Mouse (Mus musculus): ENCODE measurements at regions not wholly inside any gene's neighbourhood (a gene's known extent, or its start where the extent isn't known, plus 50 kb on each side); places are given as distances from the start of the nearest gene placed in this dataset.

DNA sequence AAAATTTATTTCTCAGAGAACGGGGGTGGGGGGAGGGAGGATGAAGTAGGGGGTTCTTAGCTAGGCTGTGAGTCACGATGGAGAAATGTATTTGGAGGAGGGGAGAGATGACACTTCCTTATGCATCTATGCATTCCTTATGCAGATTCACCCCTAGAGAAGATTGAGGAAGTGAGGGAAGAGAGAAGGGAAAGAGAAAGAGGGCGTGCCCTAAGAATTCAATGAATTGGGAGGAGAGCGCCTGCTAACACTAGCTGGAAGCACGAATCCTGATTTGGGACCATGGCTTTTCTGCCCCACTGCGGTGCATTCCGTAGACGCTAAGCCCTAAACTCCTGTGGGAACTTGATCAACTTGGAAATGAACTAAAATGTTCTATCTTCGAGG, 56.1 kb downstream of the Foxi3 start:
- TF ChIP-seq EP300 (optimal IDR thresholded peaks at IDR 0.05) (no peak), CTCF (IDR thresholded peaks at IDR 0.05; ENCODE audit: low read depth) (no peak)
- peak overlapping the region; percentile 43 for H3K4me3 ChIP-seq (ENCODE audit: low read depth, low read length)
- H3K9me3 ChIP-seq (ENCODE audit: control insufficient read depth, low read length), result no peaks in the 10 kb centered on the region
- peak overlapping the region; percentile 84 for H3K4me2 ChIP-seq (replicated peaks; ENCODE audit: low read depth)
- H3K4me1 ChIP-seq (replicated peaks; ENCODE audit: control insufficient read depth, insufficient read depth), result no peaks in the 10 kb centered on the region; the same call in 1 of the 2 replicates
- no peak overlapping the region for H3K27ac ChIP-seq (replicated peaks)
- peak overlapping the region; percentile 48 for H3K9ac ChIP-seq (ENCODE audit: low read length)
- WGBS, result 13% methylated on average over 9 of the region's 9 CpGs
- H3K36me3 ChIP-seq (ENCODE audit: control insufficient read depth, insufficient read depth, low read length), result no peaks in the 10 kb centered on the region
- DNase-seq (ENCODE audit: low spot score), result no peak
- peak; percentile 10; the same call in 1 of the 2 replicates for ATAC-seq (ENCODE audit: low FRiP score, low TSS enrichment)
- no peaks in the 10 kb centered on the region for H3K27me3 ChIP-seq (ENCODE audit: control insufficient read depth, insufficient read depth, low read length)

DNA sequence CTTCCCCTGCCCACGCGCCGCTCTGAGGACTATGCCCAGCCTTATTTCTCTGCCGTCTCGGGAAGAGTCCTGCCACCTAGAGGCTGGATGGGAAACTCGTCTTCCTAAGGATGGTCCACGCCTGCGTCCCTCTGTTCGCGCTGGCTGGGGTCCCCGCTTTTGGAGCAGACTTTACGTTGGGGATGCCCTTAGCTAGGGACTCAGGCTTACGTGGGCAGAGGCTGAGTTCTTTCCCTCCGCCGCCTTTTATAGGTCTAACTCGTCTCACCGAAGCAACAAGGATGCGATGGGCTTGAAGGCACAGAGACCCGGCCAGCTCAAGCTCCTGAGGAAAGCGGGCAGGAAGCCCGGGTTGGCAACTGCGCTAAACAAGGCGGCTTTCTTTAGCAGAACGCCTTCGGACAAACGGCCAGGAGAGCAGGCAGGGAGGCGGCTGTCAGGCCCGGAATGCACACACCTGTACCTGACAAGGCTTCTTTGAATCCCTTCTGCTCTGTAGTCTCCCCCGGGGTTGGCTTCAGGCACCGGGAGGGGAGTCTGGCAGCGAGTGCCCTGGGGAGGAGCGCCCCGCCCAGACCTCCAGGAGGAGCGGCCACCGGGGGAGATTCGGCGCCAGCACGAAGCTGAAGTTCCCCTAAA, 56.6 kb downstream of the Foxi3 start:
- Histone ChIP-seq H3K9me3 (ENCODE audit: control insufficient read depth, low read length) (no peaks in the 10 kb centered on the region), H3K36me3 (ENCODE audit: control insufficient read depth, insufficient read depth, low read length) (no peaks in the 10 kb centered on the region), H3K4me1 (replicated peaks; ENCODE audit: control insufficient read depth, insufficient read depth) (no peaks in the 10 kb centered on the region; the same call in 1 of the 2 replicates), H3K4me3 (ENCODE audit: low read depth, low read length) (peak overlapping the region; percentile 43), H3K27ac (replicated peaks) (no peak overlapping the region), H3K4me2 (replicated peaks; ENCODE audit: low read depth) (peak overlapping the region; percentile 84), H3K27me3 (ENCODE audit: control insufficient read depth, insufficient read depth, low read length) (no peaks in the 10 kb centered on the region), H3K9ac (ENCODE audit: low read length) (peak overlapping the region; percentile 48)
- DNase-seq (ENCODE audit: low spot score) (peak; percentile 54), ATAC-seq (ENCODE audit: low FRiP score, low TSS enrichment) (peak; percentile 69)
- TF ChIP-seq CTCF (IDR thresholded peaks at IDR 0.05; ENCODE audit: low read depth), result peak; percentile 86
- TF ChIP-seq EP300 (optimal IDR thresholded peaks at IDR 0.05), result no peak
- WGBS, result under 1% methylated on average over 37 of the region's 38 CpGs

DNA sequence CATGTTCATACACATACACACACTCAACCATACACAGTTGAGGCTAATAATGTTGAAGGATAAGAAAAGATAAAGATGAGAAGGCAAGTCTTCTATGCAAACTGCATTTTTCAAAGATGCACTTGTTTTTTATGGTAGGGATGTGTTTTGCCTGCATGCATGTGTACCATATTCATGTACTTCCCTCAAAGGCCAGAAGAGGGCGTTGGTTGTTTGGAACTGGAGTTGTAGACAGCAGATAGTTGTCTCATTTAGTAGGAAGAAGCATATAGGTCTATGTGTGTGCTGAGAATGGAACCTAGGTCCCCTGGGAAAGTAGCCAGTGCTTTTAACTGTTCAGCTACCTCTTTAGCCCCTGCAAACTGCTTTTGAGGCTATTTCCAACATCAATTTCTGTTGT, 60.1 kb downstream of the Foxi3 start:
- Histone ChIP-seq H3K4me1 (replicated peaks; ENCODE audit: control insufficient read depth, insufficient read depth) (no peaks in the 10 kb centered on the region; the same call in 1 of the 2 replicates), H3K4me3 (ENCODE audit: low read depth, low read length) (no peak overlapping the region), H3K36me3 (ENCODE audit: control insufficient read depth, insufficient read depth, low read length) (no peaks in the 10 kb centered on the region), H3K27me3 (ENCODE audit: control insufficient read depth, insufficient read depth, low read length) (no peaks in the 10 kb centered on the region), H3K9ac (ENCODE audit: low read length) (no peak overlapping the region), H3K27ac (replicated peaks) (no peak overlapping the region), H3K9me3 (ENCODE audit: control insufficient read depth, low read length) (no peaks in the 10 kb centered on the region), H3K4me2 (replicated peaks; ENCODE audit: low read depth) (no peak overlapping the region)
- ATAC-seq (ENCODE audit: low FRiP score, low TSS enrichment), result no peak
- DNase-seq (ENCODE audit: low spot score), result no peak
- WGBS, result 6% methylated on average over 1 of the region's 1 CpGs
- TF ChIP-seq CTCF (IDR thresholded peaks at IDR 0.05; ENCODE audit: low read depth) (peak; percentile 28), EP300 (optimal IDR thresholded peaks at IDR 0.05) (no peak)

- no peak for ATAC-seq (ENCODE audit: low FRiP score, low TSS enrichment)
- 28% methylated on average over 9 of the region's 9 CpGs for WGBS
- DNase-seq (ENCODE audit: low spot score), result no peak
These were observed 65.0 kb downstream of the Foxi3 start for GRCm38 (mm10) chr6:71021353-71021752.

DNA sequence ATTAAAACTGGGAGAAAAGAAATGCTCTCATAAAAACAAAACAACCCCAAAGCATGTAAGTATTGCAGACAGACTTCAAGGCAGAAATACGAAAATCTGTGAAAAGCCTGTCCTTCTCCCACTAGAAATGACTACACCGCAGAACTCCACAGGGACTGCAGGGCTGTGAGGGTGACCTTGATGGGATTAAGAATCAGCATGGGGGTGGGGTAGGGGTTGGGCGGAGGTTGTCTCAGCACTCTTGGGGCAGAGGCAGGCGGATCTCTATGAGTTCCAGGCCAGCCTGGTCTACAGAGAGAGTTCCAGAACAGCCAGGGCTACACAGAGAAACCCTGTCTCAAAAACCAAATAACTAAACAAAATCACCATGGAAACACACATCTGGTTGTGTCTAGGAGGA, 69.1 kb downstream of the Foxi3 start:
- Histone ChIP-seq H3K9ac (ENCODE audit: low read length) (no peak overlapping the region), H3K4me1 (replicated peaks; ENCODE audit: control insufficient read depth, insufficient read depth) (no peaks in the 10 kb centered on the region), H3K4me2 (replicated peaks; ENCODE audit: low read depth) (no peak overlapping the region), H3K27ac (replicated peaks) (no peak overlapping the region), H3K4me3 (ENCODE audit: low read depth, low read length) (no peak overlapping the region), H3K27me3 (ENCODE audit: control insufficient read depth, insufficient read depth, low read length) (no peaks in the 10 kb centered on the region), H3K9me3 (ENCODE audit: control insufficient read depth, low read length) (no peaks in the 10 kb centered on the region), H3K36me3 (ENCODE audit: control insufficient read depth, insufficient read depth, low read length) (no peaks in the 10 kb centered on the region)
- DNase-seq (ENCODE audit: low spot score) (no peak), ATAC-seq (ENCODE audit: low FRiP score, low TSS enrichment) (no peak)
- no peak for TF ChIP-seq CTCF (IDR thresholded peaks at IDR 0.05; ENCODE audit: low read depth)
- TF ChIP-seq EP300 (optimal IDR thresholded peaks at IDR 0.05), result no peak
- 73% methylated on average over 4 of the region's 4 CpGs for WGBS

More at GRCm38 (mm10) chr6:71021353-71021752, 65.0 kb downstream of the Foxi3 start:
- Histone ChIP-seq H3K4me1 (replicated peaks; ENCODE audit: control insufficient read depth, insufficient read depth) (no peaks in the 10 kb centered on the region), H3K27me3 (ENCODE audit: control insufficient read depth, insufficient read depth, low read length) (no peaks in the 10 kb centered on the region), H3K9me3 (ENCODE audit: control insufficient read depth, low read length) (no peaks in the 10 kb centered on the region), H3K27ac (replicated peaks) (no peak overlapping the region), H3K36me3 (ENCODE audit: control insufficient read depth, insufficient read depth, low read length) (no peaks in the 10 kb centered on the region), H3K9ac (ENCODE audit: low read length) (no peak overlapping the region), H3K4me3 (ENCODE audit: low read depth, low read length) (no peak overlapping the region), H3K4me2 (replicated peaks; ENCODE audit: low read depth) (no peak overlapping the region)
- TF ChIP-seq CTCF (IDR thresholded peaks at IDR 0.05; ENCODE audit: low read depth) (no peak), EP300 (optimal IDR thresholded peaks at IDR 0.05) (no peak)

GRCm38 (mm10) chr6:71029663-71030062, 73.3 kb downstream of the Foxi3 start:
- Histone ChIP-seq H3K4me2 (replicated peaks; ENCODE audit: low read depth) (no peak overlapping the region), H3K27me3 (ENCODE audit: control insufficient read depth, insufficient read depth, low read length) (no peaks in the 10 kb centered on the region), H3K36me3 (ENCODE audit: control insufficient read depth, insufficient read depth, low read length) (no peaks in the 10 kb centered on the region), H3K4me1 (replicated peaks; ENCODE audit: control insufficient read depth, insufficient read depth) (no peaks in the 10 kb centered on the region), H3K9ac (ENCODE audit: low read length) (no peak overlapping the region), H3K27ac (replicated peaks) (no peak overlapping the region), H3K4me3 (ENCODE audit: low read depth, low read length) (no peak overlapping the region), H3K9me3 (ENCODE audit: control insufficient read depth, low read length) (no peaks in the 10 kb centered on the region)
- TF ChIP-seq CTCF (IDR thresholded peaks at IDR 0.05; ENCODE audit: low read depth) (no peak), EP300 (optimal IDR thresholded peaks at IDR 0.05) (no peak)
- ATAC-seq (ENCODE audit: low FRiP score, low TSS enrichment), result no peak
- WGBS, result 69% methylated on average over 6 of the region's 6 CpGs
- DNase-seq (ENCODE audit: low spot score), result no peak

Data from stomach, postnatal 0 days (tissue).